Mouse (Mus musculus) liver, embryonic 11.5 days (tissue): Measurements from ENCODE around the gene Gm17571. TPM values are rescaled to one million over a fixed set of nuclear protein-coding genes. Genes with fewer than 3 reads are reported as not detected.

Source experiments
- ATAC-seq: fragments of 200-750 bp; cut with Nextera tagmentation; replicated peaks from 2 replicates; pipeline ENCODE4 v1.8.0; 2017; ENCODE audit warnings: moderate number of reproducible peaks, mild to moderate bottlenecking, moderate TSS enrichment, moderate library complexity; ENCODE audit not compliant: low FRiP score
- DNase-seq: peaks from one replicate; pipeline ENCODE4 v3.0.0-alpha.2; 2017; ENCODE audit warnings: low spot score
- H3K27ac ChIP-seq: fragments of 300-500 bp; sonication (generic); 2 replicates; pipeline ENCODE4 v1.5.1; 2014; ENCODE audit warnings: mild to moderate bottlenecking, low read depth, low read length, control low read depth
- H3K27me3 ChIP-seq: fragments of 300-500 bp; sonication (generic); replicated peaks from 2 replicates; pipeline ENCODE4 v1.6.1; 2014; ENCODE audit warnings: low read length, mixed read lengths; ENCODE audit not compliant: control insufficient read depth, insufficient read depth
- H3K36me3 ChIP-seq: fragments of 300-500 bp; sonication (generic); 2 replicates; pipeline ENCODE4 v1.6.1; 2014; ENCODE audit warnings: mild to moderate bottlenecking, low read length, moderate library complexity, mixed read lengths; ENCODE audit not compliant: control insufficient read depth, insufficient read depth
- H3K4me1 ChIP-seq: fragments of 300-500 bp; sonication (generic); replicated peaks from 2 replicates; pipeline ENCODE4 v1.6.1; 2014; ENCODE audit warnings: low read length, mixed read lengths; ENCODE audit not compliant: control insufficient read depth, insufficient read depth
- H3K4me2 ChIP-seq: fragments of 300-500 bp; sonication (generic); 2 replicates; pipeline ENCODE4 v1.6.1; 2014; ENCODE audit warnings: mild to moderate bottlenecking, control low read depth, moderate library complexity
- H3K4me3 ChIP-seq: fragments of 300-500 bp; sonication (generic); 2 replicates; pipeline ENCODE4 v1.5.1; 2014; ENCODE audit warnings: low read depth, low read length, control low read depth
- H3K9ac ChIP-seq: fragments of 300-500 bp; sonication (generic); 2 replicates; pipeline ENCODE4 v1.6.1; 2014; ENCODE audit warnings: low read depth, low read length, control low read depth
- H3K9me3 ChIP-seq: fragments of 300-500 bp; sonication (generic); 2 replicates; pipeline ENCODE4 v1.6.1; 2016; ENCODE audit warnings: low read length, inconsistent platforms, mixed read lengths; ENCODE audit not compliant: control insufficient read depth
- WGBS: fragments of 180-500 bp; shearing (Covaris S2); extraction: QIAGEN DNeasy Blood & Tissue Kit; methylation state at CpG from one replicate; pipeline ENCODE4 v1.1.7; 2014; 5-methylcytosine and 5-hydroxymethylcytosine counted together
- polyA plus RNA-seq: library from polyadenylated mRNA; unstranded; fragments of >200 nt; fragmentation: Nextera tagmentation; extraction: Ambion mirVana; gene quantifications from 2 replicates; pipeline ENCODE4 v1.2.1, GENCODE M21; 2014

Gm17571 gene
- polyA plus RNA-seq, 1 experiment from 2014 or later, result not detected

GRCm38 (mm10) chr9:13443484-13444211 lies 2.9 kb downstream of the Gm17571 start:
- no peak overlapping the region for H3K27ac ChIP-seq

DNA sequence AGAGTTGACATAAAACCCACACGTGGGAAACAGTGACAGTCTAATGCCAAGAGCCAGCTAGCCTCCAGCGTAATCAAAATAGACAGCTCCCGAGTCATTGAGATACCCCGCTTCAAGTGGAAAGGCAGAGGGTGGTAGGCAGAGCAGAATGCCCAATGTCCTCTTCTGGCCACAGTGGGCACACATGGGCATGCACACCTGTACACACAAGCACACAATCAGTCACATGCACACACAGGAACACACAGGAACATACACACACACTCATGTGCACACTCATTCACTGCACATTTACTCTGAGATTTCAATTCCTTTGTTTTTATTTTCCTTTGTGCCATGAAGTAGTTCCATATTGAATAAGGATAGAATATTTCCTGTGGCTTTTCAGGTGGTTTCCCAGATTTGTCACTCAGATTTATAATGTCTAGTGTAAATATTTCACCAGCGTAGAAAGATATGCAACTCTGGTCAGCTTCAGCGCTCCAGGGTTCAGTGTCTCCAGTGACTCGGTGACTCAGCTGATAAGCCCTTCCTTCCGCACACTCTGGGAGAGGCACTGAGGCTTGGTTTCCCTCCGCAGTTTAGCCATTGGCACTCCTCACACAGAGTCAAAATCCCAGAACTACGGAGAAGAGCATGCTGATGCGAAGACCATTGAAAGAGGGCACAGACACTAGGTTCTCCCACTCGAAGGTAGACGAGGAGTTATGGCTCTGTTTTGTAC lies 4.4 kb downstream of the Gm17571 start:
- Histone ChIP-seq H3K27ac (no peak overlapping the region), H3K9ac (no peak overlapping the region), H3K4me1 (no peaks in the 10 kb centered on the region), H3K9me3 (no peaks in the 10 kb centered on the region), H3K36me3 (no peaks in the 10 kb centered on the region), H3K27me3 (no peaks in the 10 kb centered on the region), H3K4me3 (no peak overlapping the region), H3K4me2 (peak overlapping the region; percentile 31)
- DNase-seq (no peak), ATAC-seq (no peak)
- 37% methylated on average over 13 of the region's 13 CpGs for WGBS

More at GRCm38 (mm10) chr9:13443484-13444211, 2.9 kb downstream of the Gm17571 start:
- ATAC-seq, result no peak
- no peaks in the 10 kb centered on the region for H3K36me3 ChIP-seq
- H3K4me2 ChIP-seq, result no peak overlapping the region
- no peak for DNase-seq
- H3K4me3 ChIP-seq, result no peak overlapping the region
- no peaks in the 10 kb centered on the region for H3K9me3 ChIP-seq
- WGBS, result 31% methylated on average over 1 of the region's 1 CpGs
- H3K9ac ChIP-seq, result no peak overlapping the region
- no peaks in the 10 kb centered on the region for H3K27me3 ChIP-seq
- H3K4me1 ChIP-seq, result no peaks in the 10 kb centered on the region

DNA sequence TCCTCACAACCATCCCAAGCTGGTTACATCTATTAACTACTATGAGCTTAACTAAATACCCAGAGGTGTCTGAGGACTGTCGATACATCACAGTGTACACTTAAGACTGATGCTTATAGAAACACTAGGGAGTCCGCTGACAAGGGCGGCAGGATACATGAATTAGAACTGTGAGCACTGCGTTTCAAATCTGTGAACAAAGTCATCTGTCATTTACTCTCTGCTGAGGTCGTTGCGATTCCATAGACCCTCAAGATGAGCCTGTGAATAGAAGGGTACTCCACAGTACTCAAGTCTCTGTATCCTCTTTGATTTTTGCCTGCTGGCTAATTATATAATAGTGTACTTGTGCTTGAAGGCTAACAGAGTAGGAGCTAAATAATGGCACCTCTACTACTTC lies 5.6 kb downstream of the Gm17571 start:
- DNase-seq (no peak), ATAC-seq (no peak)
- H3K27me3 ChIP-seq, result no peaks in the 10 kb centered on the region
- no peak overlapping the region for H3K4me2 ChIP-seq
- no peaks in the 10 kb centered on the region for H3K36me3 ChIP-seq
- 86% methylated on average over 6 of the region's 6 CpGs for WGBS
- no peaks in the 10 kb centered on the region for H3K4me1 ChIP-seq
- no peak overlapping the region for H3K4me3 ChIP-seq
- no peak overlapping the region for H3K27ac ChIP-seq
- no peaks in the 10 kb centered on the region for H3K9me3 ChIP-seq
- no peak overlapping the region for H3K9ac ChIP-seq

DNA sequence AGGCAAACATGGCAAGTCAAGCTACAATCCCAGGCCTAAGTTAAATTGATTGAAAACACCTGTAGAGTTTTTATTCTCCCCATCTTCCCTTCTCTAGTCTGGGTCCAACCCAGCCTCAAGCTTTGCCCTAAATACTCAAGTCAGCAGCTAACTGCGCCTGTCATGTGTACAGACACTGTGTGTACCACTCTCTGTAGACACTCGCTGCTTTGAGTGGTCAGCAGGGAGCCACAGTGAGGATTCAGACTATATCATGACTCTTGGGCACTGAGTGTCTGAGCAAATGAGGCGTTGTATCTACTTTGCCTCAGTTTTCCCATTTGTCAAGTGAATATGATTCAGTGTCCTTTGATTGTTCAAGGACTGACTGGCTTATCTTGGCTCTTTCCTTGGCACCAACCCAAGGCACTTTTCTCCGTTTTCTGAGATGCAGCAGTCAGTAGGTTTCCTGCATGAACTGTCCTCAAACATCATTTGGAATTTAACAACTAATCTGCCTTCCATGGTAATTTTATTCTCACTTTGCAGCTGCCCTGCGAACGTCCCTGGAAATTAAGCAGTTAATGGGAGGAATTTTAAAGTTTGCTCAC lies 13.0 kb downstream of the Gm17571 start:
- 77% methylated on average over 6 of the region's 6 CpGs for WGBS
- H3K27ac ChIP-seq, result no peak overlapping the region
- no peak for ATAC-seq
- no peaks in the 10 kb centered on the region for H3K9me3 ChIP-seq
- H3K4me2 ChIP-seq, result no peak overlapping the region
- peaks cover 8% of the 10 kb centered on the region for H3K4me1 ChIP-seq
- H3K4me3 ChIP-seq, result no peak overlapping the region
- no peak for DNase-seq
- no peak overlapping the region for H3K9ac ChIP-seq
- H3K36me3 ChIP-seq, result no peaks in the 10 kb centered on the region
- H3K27me3 ChIP-seq, result no peaks in the 10 kb centered on the region

- no peak for ATAC-seq
- 93% methylated on average over 3 of the region's 3 CpGs for WGBS
- Histone ChIP-seq H3K27me3 (no peaks in the 10 kb centered on the region), H3K4me3 (no peak overlapping the region), H3K9ac (no peak overlapping the region), H3K4me1 (peaks cover 8% of the 10 kb centered on the region), H3K4me2 (no peak overlapping the region), H3K9me3 (no peaks in the 10 kb centered on the region), H3K27ac (no peak overlapping the region), H3K36me3 (no peaks in the 10 kb centered on the region)
- DNase-seq, result no peak
Observed at GRCm38 (mm10) chr9:13431646-13432045, 14.9 kb downstream of the Gm17571 start.

- H3K4me2 ChIP-seq, result no peak overlapping the region
- H3K36me3 ChIP-seq, result no peaks in the 10 kb centered on the region
- ATAC-seq (0 out of 2 replicates have a peak, but pooled peaks have one; percentile 23), DNase-seq (no peak)
- H3K27ac ChIP-seq, result no peak overlapping the region
- no peaks in the 10 kb centered on the region for H3K9me3 ChIP-seq
- H3K4me1 ChIP-seq, result peaks cover 8% of the 10 kb centered on the region
- no peak overlapping the region for H3K9ac ChIP-seq
- no peak overlapping the region for H3K4me3 ChIP-seq
- no peaks in the 10 kb centered on the region for H3K27me3 ChIP-seq
Observed at GRCm38 (mm10) chr9:13430744-13431143, 15.8 kb downstream of the Gm17571 start.

GRCm38 (mm10) chr9:13430302-13430701 lies 16.3 kb downstream of the Gm17571 start:
- Histone ChIP-seq H3K4me2 (no peak overlapping the region), H3K4me1 (peaks cover 8% of the 10 kb centered on the region), H3K4me3 (no peak overlapping the region), H3K9me3 (no peaks in the 10 kb centered on the region), H3K9ac (no peak overlapping the region), H3K36me3 (no peaks in the 10 kb centered on the region), H3K27ac (no peak overlapping the region), H3K27me3 (no peaks in the 10 kb centered on the region)
- ATAC-seq (peak; percentile 63), DNase-seq (no peak)
- WGBS, result 23% methylated on average over 6 of the region's 6 CpGs

GRCm38 (mm10) chr9:13429477-13430125 lies 17.0 kb downstream of the Gm17571 start:
- no peaks in the 10 kb centered on the region for H3K36me3 ChIP-seq
- H3K4me1 ChIP-seq, result peaks cover 11% of the 10 kb centered on the region
- no peak overlapping the region for H3K4me3 ChIP-seq
- no peak overlapping the region for H3K4me2 ChIP-seq
- ATAC-seq, result 0 out of 2 replicates have a peak, but pooled peaks have one; percentile 20
- no peaks in the 10 kb centered on the region for H3K9me3 ChIP-seq
- no peak for DNase-seq
- 45% methylated on average over 2 of the region's 2 CpGs for WGBS
- no peak overlapping the region for H3K27ac ChIP-seq
- H3K27me3 ChIP-seq, result no peaks in the 10 kb centered on the region
- H3K9ac ChIP-seq, result no peak overlapping the region
